8 mouse cellular contexts compared by ENCODE assay signal in the genomic region with DNA sequence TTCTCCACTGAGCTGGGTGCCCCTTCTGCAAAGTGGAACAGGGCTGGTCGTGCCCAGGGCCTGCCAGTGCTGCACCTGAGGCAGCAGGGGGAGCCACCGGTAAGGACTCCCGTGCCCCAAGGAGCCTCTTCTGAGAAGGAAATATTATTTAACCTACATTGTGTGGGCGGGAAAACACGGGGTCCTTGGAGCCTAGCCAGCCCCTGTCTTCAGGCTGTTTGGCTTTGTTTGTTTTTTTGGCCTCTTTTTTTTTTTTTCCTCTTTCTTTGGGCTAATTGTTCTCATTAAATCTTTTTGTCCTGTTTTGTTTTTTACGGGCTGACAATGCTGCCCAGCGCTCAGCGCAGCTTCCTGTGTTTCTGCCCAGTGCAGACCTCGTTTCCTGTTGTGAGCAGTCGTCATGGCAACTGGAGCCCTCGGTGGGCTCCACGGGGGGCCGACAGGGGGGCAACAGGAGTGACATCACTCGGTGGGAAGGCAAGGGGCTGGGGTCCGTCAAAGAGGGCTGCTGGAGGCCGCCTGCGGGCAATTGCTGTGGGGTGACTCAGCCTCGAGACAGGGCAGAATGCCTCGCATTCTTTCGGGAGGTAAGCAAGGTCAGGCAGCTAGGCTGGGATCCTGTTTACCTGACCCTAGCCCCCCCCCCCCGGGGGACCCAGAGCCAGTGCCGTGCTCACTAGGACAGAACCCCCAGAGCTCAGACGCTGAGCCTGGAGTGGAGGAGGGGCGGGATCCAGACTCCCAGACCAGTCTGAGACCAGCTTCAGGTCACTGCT. TPM values are rescaled to one million over a fixed set of nuclear protein-coding genes. Genes with fewer than 3 reads are reported as not detected.
DNase-seq lines count a peak whose midpoint lies in the region; ATAC-seq and TF ChIP-seq lines count a peak whose summit lies in the region.

No protein-coding gene starts in this region.

- no peak for TF ChIP-seq EP300 in liver, postnatal 0 days (IDR thresholded peaks at IDR 0.05; ENCODE audit: low read depth)

- peak overlapping the region; percentile 68 for H3K4me2 ChIP-seq in intestine, postnatal 0 days (replicated peaks; ENCODE audit: low read depth)
- peak overlapping the region; percentile 59 for H3K4me2 ChIP-seq in liver, postnatal 0 days (ENCODE audit: low read depth, low read length)
- peak overlapping the region; percentile 64 for H3K4me2 ChIP-seq in neural tube, embryonic 12.5 days (replicated peaks)

- WGBS in intestine, postnatal 0 days: 4% methylated on average over 24 of the region's 24 CpGs
- 6% methylated on average over 24 of the region's 24 CpGs for WGBS in liver, postnatal 0 days (ENCODE audit: insufficient replicate concordance)
- 2% methylated on average over 24 of the region's 24 CpGs for WGBS in neural tube, embryonic 12.5 days

- 0 out of 2 replicates have a peak, but pooled peaks cover 4% of the 10 kb centered on the region for H3K4me1 ChIP-seq in intestine, postnatal 0 days (replicated peaks; ENCODE audit: control insufficient read depth, insufficient read depth, low read length)
- H3K4me1 ChIP-seq in liver, postnatal 0 days (ENCODE audit: insufficient read depth): peaks cover 5% of the 10 kb centered on the region; the same call in 1 of the 2 replicates
- H3K4me1 ChIP-seq in neural tube, embryonic 12.5 days: peaks cover 31% of the 10 kb centered on the region

- H3K9me3 ChIP-seq in intestine, postnatal 0 days (ENCODE audit: control insufficient read depth): no peaks in the 10 kb centered on the region
- no peaks in the 10 kb centered on the region for H3K9me3 ChIP-seq in liver, postnatal 0 days (ENCODE audit: low read length)
- H3K9me3 ChIP-seq in neural tube, embryonic 12.5 days: no peaks in the 10 kb centered on the region

- TF ChIP-seq CTCF in intestine, postnatal 0 days (IDR thresholded peaks at IDR 0.05; ENCODE audit: low read depth): peak; percentile 83
- peak; percentile 71 for TF ChIP-seq CTCF in liver, postnatal 0 days (IDR thresholded peaks at IDR 0.05; ENCODE audit: low read depth)

- no peaks in the 10 kb centered on the region for H3K36me3 ChIP-seq in intestine, postnatal 0 days (ENCODE audit: control insufficient read depth, insufficient read depth)
- H3K36me3 ChIP-seq in liver, postnatal 0 days (replicated peaks; ENCODE audit: insufficient read depth, low read length): no peaks in the 10 kb centered on the region
- no peaks in the 10 kb centered on the region for H3K36me3 ChIP-seq in neural tube, embryonic 12.5 days

- H3K9ac ChIP-seq in intestine, postnatal 0 days (ENCODE audit: low read depth, low read length): no peak overlapping the region; the same call in 1 of the 2 replicates
- no peak overlapping the region for H3K9ac ChIP-seq in liver, postnatal 0 days (replicated peaks)
- H3K9ac ChIP-seq in neural tube, embryonic 12.5 days: peak overlapping the region; percentile 44; the same call in 1 of the 2 replicates

- H3K4me3 ChIP-seq in intestine, postnatal 0 days (ENCODE audit: low read depth, low read length): peak overlapping the region; percentile 25
- 0 out of 2 replicates have a peak overlapping the region, but pooled peaks have one; percentile 7 for H3K4me3 ChIP-seq in liver, postnatal 0 days (ENCODE audit: low read depth, low read length)
- peak overlapping the region; percentile 28 for H3K4me3 ChIP-seq in neural tube, embryonic 12.5 days

- DNase-seq in urinary bladder, postnatal 36 days (ENCODE audit: low spot score in 2 of 2): peak; percentile 46 to 61
- no peak for DNase-seq in urinary bladder, adult 2 months (ENCODE audit: low spot score)
- peak; percentile 80 to 84 for DNase-seq in cerebellum, postnatal 25 days
- DNase-seq in heart, adult 18-20 months: peak; percentile 75
- peak; percentile 53 for DNase-seq in liver, postnatal 0 days
- DNase-seq in thymus, postnatal 14 days: peak; percentile 89

- ATAC-seq in intestine, postnatal 0 days: peak; percentile 54
- ATAC-seq in liver, postnatal 0 days: peak; percentile 18; the same call in 1 of the 2 replicates
- peak; percentile 66 for ATAC-seq in neural tube, embryonic 12.5 days (ENCODE audit: low FRiP score, low read depth)

- peak overlapping the region; percentile 21 for H3K27ac ChIP-seq in intestine, postnatal 0 days (ENCODE audit: low read depth, low read length)
- 0 out of 2 replicates have a peak overlapping the region, but pooled peaks have one; percentile 3 for H3K27ac ChIP-seq in liver, postnatal 0 days (ENCODE audit: low read depth)
- no peak overlapping the region for H3K27ac ChIP-seq in neural tube, embryonic 12.5 days

- H3K27me3 ChIP-seq in intestine, postnatal 0 days (replicated peaks; ENCODE audit: control insufficient read depth, insufficient read depth, low read length): no peaks in the 10 kb centered on the region
- H3K27me3 ChIP-seq in liver, postnatal 0 days (ENCODE audit: insufficient read depth, low read length): peaks cover 3% of the 10 kb centered on the region; the same call in 1 of the 2 replicates
- no peaks in the 10 kb centered on the region for H3K27me3 ChIP-seq in neural tube, embryonic 12.5 days (replicated peaks)

RNA-seq across cellular contexts. Expression of gene Cbx7, which starts 20.5 kb away (rescaled TPM):
- 57.3 and 57.6 TPM in 2 replicates for polyA plus RNA-seq in urinary bladder, adult 2 months (2012; rRNA removed)
- 10 to 100 TPM; 17.8 to 29.8 TPM for total RNA-seq in heart, adult 18-20 months (2021)
- polyA plus RNA-seq in intestine, postnatal 0 days (2015; fragmentation: Nextera tagmentation; extraction: Ambion mirVana): 2.5 and 3.8 TPM in 2 replicates
- 1.0 and 1.2 TPM in 2 replicates for polyA plus RNA-seq in liver, postnatal 0 days (2015; fragmentation: Nextera tagmentation; extraction: Ambion mirVana)
- 2.6 and 2.7 TPM in 2 replicates for polyA plus RNA-seq in neural tube, embryonic 12.5 days (2016; fragmentation: Nextera tagmentation; extraction: Ambion mirVana)

RNA-seq across cellular contexts. Expression of gene Apobec3, which starts 59.0 kb away (rescaled TPM):
- polyA plus RNA-seq in urinary bladder, adult 2 months (2012; rRNA removed): 59.2 and 62.1 TPM in 2 replicates
- 10 to 100 TPM in 1 of 2 experiments, 1 to 10 TPM in 1; 6.8 to 10.6 TPM for total RNA-seq in heart, adult 18-20 months (2021)
- 5.1 and 6.4 TPM in 2 replicates for polyA plus RNA-seq in intestine, postnatal 0 days (2015; fragmentation: Nextera tagmentation; extraction: Ambion mirVana)
- polyA plus RNA-seq in liver, postnatal 0 days (2015; fragmentation: Nextera tagmentation; extraction: Ambion mirVana): 34.6 and 38.1 TPM in 2 replicates
- 5.5 and 5.8 TPM in 2 replicates for polyA plus RNA-seq in neural tube, embryonic 12.5 days (2016; fragmentation: Nextera tagmentation; extraction: Ambion mirVana)

Comparison
In these comparisons a context has a peak if more than half of its experiments do, and no peak if none do; other contexts are left out.
1. RNA of gene Cbx7, which starts 20.5 kb away (polyA plus RNA-seq): 57.3 to 57.6 TPM in urinary bladder, adult 2 months; 2.6 to 2.7 TPM in neural tube, embryonic 12.5 days, 2.5 to 3.8 TPM in intestine, postnatal 0 days and 1.0 to 1.2 TPM in liver, postnatal 0 days; every median in the first group is over 10 times any median in the second.
2. Peak in every context shown above with its lines, with median percentiles within 50 percentile points of each other: ATAC-seq, H3K4me2 ChIP-seq and H3K4me3 ChIP-seq.